Mouse (Mus musculus) stomach, postnatal 0 days (tissue): ENCODE measurements at regions not wholly inside any gene's neighbourhood (a gene's known extent, or its start where the extent isn't known, plus 50 kb on each side); places are given as distances from the start of the nearest gene placed in this dataset.

ENCODE experiments used
- CTCF ChIP-seq: IDR thresholded peaks from 2 replicates; pipeline ENCODE4 v1.5.1; 2016; ENCODE audit warnings: antibody characterized with exemption, low read depth, mild to moderate bottlenecking, moderate library complexity
- EP300 ChIP-seq: optimal IDR thresholded peaks from 2 replicates; pipeline ENCODE3; 2016; ENCODE audit warnings: antibody characterized with exemption

GRCm38 (mm10) chr13:90392415-90392814 lies 303.0 kb upstream of the Xrcc4 start:
- no peak for TF ChIP-seq EP300
- TF ChIP-seq CTCF = no peak
